ENCODE assay signal across 8 mouse cellular contexts in the genomic region with DNA sequence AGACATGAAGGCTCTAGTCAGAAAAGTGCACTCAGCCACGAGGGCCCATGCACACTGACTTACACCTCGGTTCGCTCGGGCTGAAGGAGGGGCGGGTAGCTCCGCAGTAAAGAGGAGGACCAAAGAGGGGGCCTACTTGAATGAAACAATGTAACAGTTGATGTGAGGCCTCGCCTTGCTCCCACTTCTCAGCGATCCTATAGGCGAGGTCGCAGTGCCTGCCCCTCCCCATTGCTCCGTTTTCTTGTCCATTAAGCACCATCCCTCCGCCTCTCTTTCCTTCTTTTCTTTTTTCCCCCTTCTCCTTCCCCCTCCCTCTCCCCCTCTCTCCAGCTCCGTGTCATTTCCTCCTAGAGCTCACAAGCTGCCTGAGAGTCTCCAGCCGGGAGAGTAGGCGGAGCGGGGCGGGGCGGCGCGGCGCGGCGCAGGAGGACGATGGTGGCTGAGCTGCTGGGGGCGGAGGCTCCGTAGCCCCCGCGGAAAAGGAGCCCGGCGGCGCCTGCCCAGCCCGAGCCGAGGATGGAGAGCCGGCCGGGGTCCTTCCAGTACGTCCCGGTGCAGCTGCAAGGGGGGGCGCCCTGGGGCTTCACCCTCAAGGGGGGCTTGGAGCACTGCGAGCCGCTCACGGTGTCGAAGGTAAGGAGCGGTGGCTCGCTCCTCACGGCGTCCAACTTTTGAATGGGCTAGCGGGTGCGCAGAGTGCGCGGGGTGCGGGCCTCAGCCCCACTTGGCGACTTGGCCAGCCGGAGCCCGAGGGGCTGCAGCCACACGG. TPM values are rescaled to one million over a fixed set of nuclear protein-coding genes. Genes with fewer than 3 reads are reported as not detected.
A peak's percentile ranks its signal among the peaks of the same experiment; 100 is the strongest.
DNase-seq lines count a peak whose midpoint lies in the region; ATAC-seq and TF ChIP-seq lines count a peak whose summit lies in the region.

A gene (plus strand): TSS at position 229 of the 772 bp plus-strand sequence.

- 24% methylated on average over 52 of the region's 55 CpGs for WGBS in forebrain, postnatal 0 days

- no peak for TF ChIP-seq CTCF in forebrain, postnatal 0 days (IDR thresholded peaks at IDR 0.05; ENCODE audit: low read depth)
- TF ChIP-seq CTCF in layer of hippocampus, adult 2 months (conservative IDR thresholded peaks at IDR 0.05) = no peak

- no peaks in the 10 kb centered on the region for H3K4me1 ChIP-seq in forebrain, postnatal 0 days (ENCODE audit: insufficient read depth)

- H3K4me2 ChIP-seq in forebrain, postnatal 0 days (ENCODE audit: low read depth) = peak within 1 kb of the TSS; percentile 65

- peak; percentile 97 for ATAC-seq in forebrain, postnatal 0 days

- intact Hi-C loops in heart, postnatal 36 days (cut with DNase I) = loop anchor here (5.0 kb wide), 1 partner anchor 1277 kb away; no protein-coding TSS in a partner anchor

- peak; percentile 94 for DNase-seq in Muller cell, postnatal 12 days (ENCODE audit: inconsistent ontology term)
- peak; percentile 30 to 48 for DNase-seq in cerebellum, adult 18-20 months
- DNase-seq in forebrain, postnatal 0 days = peak; percentile 76
- peak; percentile 53 to 68 for DNase-seq in heart, postnatal 36 days
- DNase-seq in layer of hippocampus, adult 2 months (ENCODE audit: low spot score in 2 of 2) = peak; percentile 39 to 59
- peak; percentile 63 to 78 for DNase-seq in lung, adult 18-20 months
- DNase-seq in ovary, adult 18-20 months (ENCODE audit: low spot score) = peak; percentile 31
- DNase-seq in urinary bladder, postnatal 4 days (ENCODE audit: low spot score in 2 of 2) = peak; percentile 62 to 70

- no peaks in the 10 kb centered on the region for H3K36me3 ChIP-seq in forebrain, postnatal 0 days (ENCODE audit: insufficient read depth)

- no peaks in the 10 kb centered on the region for H3K27me3 ChIP-seq in forebrain, postnatal 0 days (ENCODE audit: insufficient read depth, low read length)

- H3K4me3 ChIP-seq in forebrain, postnatal 0 days (ENCODE audit: low read depth, low read length) = peak within 1 kb of the TSS; percentile 56
- peak within 1 kb of the TSS; percentile 70 for H3K4me3 ChIP-seq in layer of hippocampus, adult 2 months

- peak within 1 kb of the TSS; percentile 59 for H3K9ac ChIP-seq in forebrain, postnatal 0 days

- no peaks in the 10 kb centered on the region for H3K9me3 ChIP-seq in forebrain, postnatal 0 days (ENCODE audit: low read length)

- H3K27ac ChIP-seq in forebrain, postnatal 0 days (ENCODE audit: low read depth, low read length) = peak within 1 kb of the TSS; percentile 50; the same call in 1 of the 2 replicates
- peak within 1 kb of the TSS; percentile 80 for H3K27ac ChIP-seq in layer of hippocampus, adult 2 months

RNA-seq across cellular contexts. Expression of the gene that starts here (rescaled TPM):
- total RNA-seq in forebrain, postnatal 0 days (2014; rRNA removed) = 3.6 and 4.0 TPM in 2 replicates
- 0.39 and 0.56 TPM in 2 replicates for polyA plus RNA-seq in forebrain, postnatal 0 days (2015; fragmentation: Nextera tagmentation; extraction: Ambion mirVana)
- 10 to 100 TPM; 14.1 to 18.1 TPM for total RNA-seq in heart, postnatal 36 days (2021)
- 1 to 10 TPM; 4.5 to 5.3 TPM for total RNA-seq in layer of hippocampus, adult 2 months (2021)

Comparison
In these comparisons a context has a peak if more than half of its experiments do, and no peak if none do; other contexts are left out.
1. Peak in every context shown above with its lines: DNase-seq, ATAC-seq, H3K4me3 ChIP-seq and H3K27ac ChIP-seq.
2. DNase-seq: peak in every context shown above with its lines; median percentile 94 in Muller cell, postnatal 12 days; 76 in forebrain, postnatal 0 days; 70 in lung, adult 18-20 months; 66 in urinary bladder, postnatal 4 days; 60 in heart, postnatal 36 days; 49 in layer of hippocampus, adult 2 months; 39 in cerebellum, adult 18-20 months; 31 in ovary, adult 18-20 months.